Mouse (Mus musculus) cerebellum, adult 2 months (tissue): ENCODE data around the gene Nadk2.

Experiments used
- CTCF ChIP-seq: fragments of 200-500 bp; IDR thresholded peaks from 2 replicates; pipeline ENCODE4 v1.5.1; 2011; ENCODE audit warnings: low read depth, mild to moderate bottlenecking, control low read depth, low read length, moderate library complexity, borderline replicate concordance; ENCODE audit not compliant: insufficient read depth
- POLR2A ChIP-seq: fragments of 200-500 bp; IDR thresholded peaks from 2 replicates; pipeline ENCODE4 v1.6.1; 2011; ENCODE audit warnings: low read length, control low read depth, borderline replicate concordance; ENCODE audit not compliant: insufficient read depth

GRCm38 (mm10) chr15:9055704-9056103 lies 15.4 kb upstream of the Nadk2 start:
- TF ChIP-seq CTCF, result no peak
- no peak for TF ChIP-seq POLR2A
